Mouse (Mus musculus) spleen, embryonic (tissue): ENCODE data around the gene Raf1.

Experiments used
- CTCF ChIA-PET: fragments of 350-600 bp; sonication (Branson Sonifier 250); formaldehyde crosslinking; loops from one replicate; lab custom pipeline; 2022; lab: Charles Lee

The Raf1 gene

GRCm38 (mm10) chr6:115676452-115677128 lies at the start of gene Raf1:
Raf1 (minus strand) TSS chr6:115676635.
- CTCF ChIA-PET, result interaction anchor here (0.6 kb wide), 1 partner anchor 487 kb away, joined by 3 read pairs; no protein-coding TSS in a partner anchor

- CTCF ChIA-PET, result no interaction called here
Measured at GRCm38 (mm10) chr6:115722246-115722645, 45.8 kb upstream of the Raf1 start.

GRCm38 (mm10) chr6:115717715-115718558 lies 41.5 kb upstream of the Raf1 start:
- CTCF ChIA-PET, result interaction anchor here (1.4 kb wide), 1 partner anchor 182 kb away, joined by 3 read pairs; no protein-coding TSS in a partner anchor

- CTCF ChIA-PET, result no interaction called here
Measured at GRCm38 (mm10) chr6:115717101-115717652, 40.7 kb upstream of the Raf1 start.

- CTCF ChIA-PET, result interaction anchor here (0.5 kb wide), 1 partner anchor 37 kb away, joined by 7 read pairs; no protein-coding TSS in a partner anchor
Measured at GRCm38 (mm10) chr6:115711261-115711660, 34.8 kb upstream of the Raf1 start.

DNA sequence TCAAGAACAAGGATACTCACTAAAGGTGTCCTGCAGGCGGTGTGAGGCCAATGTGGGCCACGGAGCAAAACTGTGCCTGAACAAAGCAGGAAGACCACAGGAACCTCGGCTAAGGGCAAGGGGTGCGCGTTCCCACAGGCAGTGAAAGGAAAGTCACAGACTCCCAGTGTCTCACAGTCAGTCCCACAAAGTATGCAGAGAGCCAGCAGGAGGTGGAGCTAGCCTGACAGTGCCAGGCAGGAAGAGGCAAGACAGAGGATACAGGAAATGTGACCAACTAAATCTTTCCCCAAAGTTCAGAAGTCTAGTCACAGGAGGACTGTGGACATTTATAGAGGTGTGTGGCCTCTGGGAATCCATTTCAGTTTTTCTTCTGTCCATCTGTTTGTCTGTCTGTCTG lies 26.5 kb upstream of the Raf1 start:
- CTCF ChIA-PET, result no interaction called here

DNA sequence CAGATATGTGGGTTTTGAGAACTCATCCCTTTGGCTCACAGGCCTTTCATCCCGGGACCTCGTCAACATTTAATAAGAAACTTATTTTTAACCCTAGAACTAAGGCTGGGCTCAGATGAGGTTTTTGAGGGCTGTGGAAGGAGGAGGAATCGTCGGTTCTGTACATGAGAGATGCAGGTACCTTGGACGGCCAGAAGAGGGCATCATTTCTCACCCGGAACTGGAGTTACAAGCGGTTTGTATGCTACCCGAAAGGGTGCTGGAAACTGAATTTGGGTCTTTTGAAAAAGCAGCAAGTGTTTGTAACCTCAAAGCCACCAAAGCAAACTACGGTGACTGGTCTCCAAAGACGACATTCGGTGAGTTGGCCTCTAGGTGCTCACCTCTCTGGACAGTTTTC lies 24.9 kb upstream of the Raf1 start:
- CTCF ChIA-PET, result interaction anchor here (1.1 kb wide), 1 partner anchor 14 kb away, joined by 3 read pairs; no protein-coding TSS in a partner anchor

DNA sequence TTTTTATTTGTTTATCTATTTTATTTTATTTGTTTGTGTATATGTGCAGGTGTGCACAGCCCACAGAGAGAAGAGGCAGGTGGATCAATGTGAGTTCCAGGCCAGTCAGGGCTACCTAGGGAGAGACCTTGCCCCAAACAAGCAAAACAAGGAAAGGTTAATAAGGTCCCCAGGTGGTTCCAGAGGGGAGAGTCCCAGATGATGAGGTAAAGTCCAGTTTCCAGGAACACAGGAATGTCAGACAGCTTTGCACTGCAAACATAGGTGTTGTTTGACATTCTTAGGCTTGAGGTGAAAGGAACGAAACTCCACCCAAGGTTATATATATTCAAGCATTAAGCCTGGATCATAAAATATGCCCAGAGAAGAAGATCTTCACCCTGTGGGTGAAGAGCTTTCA lies 24.3 kb upstream of the Raf1 start:
- CTCF ChIA-PET, result interaction anchor here (0.6 to 1.1 kb wide), 2 partner anchors 14 to 612 kb away, joined by 3 read pairs; no protein-coding TSS in a partner anchor

- CTCF ChIA-PET, result no interaction called here
Measured at GRCm38 (mm10) chr6:115698699-115699098, 22.3 kb upstream of the Raf1 start.

DNA sequence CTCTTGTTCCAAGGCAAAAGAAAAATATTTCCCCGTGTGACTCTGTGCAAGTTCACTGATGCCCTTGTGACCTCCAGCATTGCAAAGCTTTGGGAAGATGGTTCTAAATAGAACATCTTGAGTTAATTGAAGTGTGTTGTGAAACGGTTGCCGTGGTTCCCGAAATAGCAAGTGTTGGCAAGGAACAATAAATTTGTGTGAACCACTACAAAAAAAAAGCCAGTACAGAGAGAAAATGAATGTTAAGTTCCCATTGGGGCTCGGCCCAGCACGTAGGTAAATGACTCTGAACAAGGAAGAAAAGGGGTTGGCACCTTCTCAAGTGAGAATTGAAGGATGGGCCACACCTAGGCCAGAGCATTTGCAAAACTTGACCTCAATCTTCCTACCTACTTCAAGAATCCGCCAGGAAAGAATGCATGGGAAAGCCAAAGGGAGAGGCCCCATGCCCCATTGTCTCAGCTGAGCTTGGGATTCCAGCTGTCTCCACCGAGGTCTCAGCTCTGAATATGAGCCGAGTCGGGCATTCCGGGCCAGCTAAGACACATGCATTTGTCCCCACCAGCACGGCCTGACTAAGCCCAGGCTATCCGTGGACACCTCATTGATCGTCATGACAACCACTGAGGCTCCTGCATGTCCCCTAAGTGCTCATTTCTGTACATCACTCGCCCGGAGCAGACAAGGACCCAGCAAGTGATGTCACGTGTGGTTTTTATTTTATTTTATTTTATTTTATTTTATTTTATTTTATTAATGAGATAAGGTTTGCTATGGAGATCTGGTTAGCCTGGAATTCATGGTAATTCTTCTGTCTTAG lies 21.5 kb upstream of the Raf1 start:
- CTCF ChIA-PET, result no interaction called here

- CTCF ChIA-PET, result no interaction called here
Measured at GRCm38 (mm10) chr6:115696707-115697215, 20.3 kb upstream of the Raf1 start.

DNA sequence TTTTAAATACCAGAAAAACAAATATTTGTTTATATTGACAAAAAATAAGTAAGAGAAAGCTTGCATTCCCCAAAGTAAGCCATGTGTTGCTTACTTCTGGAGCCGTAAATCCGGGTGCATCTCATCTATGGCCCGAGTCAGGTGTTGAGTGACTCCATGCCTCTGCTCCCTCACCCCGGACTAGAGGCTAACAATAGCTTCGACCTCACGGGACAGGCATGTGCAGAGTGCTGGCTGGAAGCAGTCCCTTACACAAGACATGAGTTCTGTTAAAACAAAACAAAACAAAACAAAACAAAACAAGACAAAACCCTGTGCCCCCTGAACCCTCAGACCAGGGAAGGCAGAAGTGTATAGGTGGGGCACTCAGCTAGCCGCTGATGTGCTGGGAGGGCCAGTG lies 18.7 kb upstream of the Raf1 start:
- CTCF ChIA-PET, result no interaction called here

- CTCF ChIA-PET, result no interaction called here
Measured at GRCm38 (mm10) chr6:115694441-115694842, 18.0 kb upstream of the Raf1 start.

DNA sequence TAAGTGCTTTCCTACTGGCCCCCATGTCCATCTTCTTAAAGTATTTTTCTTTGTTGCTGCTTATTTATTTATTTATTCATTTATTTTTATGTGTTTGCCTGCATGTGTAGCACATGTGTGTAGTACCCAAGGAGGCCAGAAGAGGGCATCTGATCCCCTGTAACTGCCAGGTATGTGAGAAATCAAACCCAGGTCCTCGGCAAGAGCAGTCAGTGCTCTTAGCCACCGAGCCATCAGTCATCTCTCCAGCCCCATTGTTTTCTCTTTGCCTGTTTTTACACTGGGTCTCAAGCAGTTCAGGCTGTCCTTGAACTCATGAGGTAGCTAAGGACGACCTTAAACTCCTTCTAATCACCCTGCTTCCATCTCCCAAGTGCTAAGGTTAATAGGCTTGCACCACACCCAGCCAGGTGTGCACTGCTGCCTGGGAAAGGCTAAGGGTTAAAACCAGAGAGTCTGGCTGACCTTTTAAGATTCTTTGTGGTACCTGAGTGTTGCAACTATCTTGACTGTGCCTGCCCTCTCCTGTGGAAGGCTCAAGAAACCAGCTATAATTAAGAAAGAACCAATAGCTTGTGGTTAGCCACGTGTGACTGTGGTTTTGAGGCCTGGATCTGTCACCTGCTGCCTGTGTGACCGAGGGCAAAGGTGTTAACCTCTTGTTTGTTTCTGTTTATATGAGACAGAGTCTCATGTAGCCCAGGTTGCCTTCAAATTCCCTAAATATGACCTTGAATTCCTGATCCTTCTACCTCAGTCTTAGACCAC lies 16.7 kb upstream of the Raf1 start:
- CTCF ChIA-PET, result interaction anchor here (0.6 to 1.1 kb wide), 2 partner anchors 10 to 609 kb away, joined by 3 to 4 read pairs; no protein-coding TSS in a partner anchor

DNA sequence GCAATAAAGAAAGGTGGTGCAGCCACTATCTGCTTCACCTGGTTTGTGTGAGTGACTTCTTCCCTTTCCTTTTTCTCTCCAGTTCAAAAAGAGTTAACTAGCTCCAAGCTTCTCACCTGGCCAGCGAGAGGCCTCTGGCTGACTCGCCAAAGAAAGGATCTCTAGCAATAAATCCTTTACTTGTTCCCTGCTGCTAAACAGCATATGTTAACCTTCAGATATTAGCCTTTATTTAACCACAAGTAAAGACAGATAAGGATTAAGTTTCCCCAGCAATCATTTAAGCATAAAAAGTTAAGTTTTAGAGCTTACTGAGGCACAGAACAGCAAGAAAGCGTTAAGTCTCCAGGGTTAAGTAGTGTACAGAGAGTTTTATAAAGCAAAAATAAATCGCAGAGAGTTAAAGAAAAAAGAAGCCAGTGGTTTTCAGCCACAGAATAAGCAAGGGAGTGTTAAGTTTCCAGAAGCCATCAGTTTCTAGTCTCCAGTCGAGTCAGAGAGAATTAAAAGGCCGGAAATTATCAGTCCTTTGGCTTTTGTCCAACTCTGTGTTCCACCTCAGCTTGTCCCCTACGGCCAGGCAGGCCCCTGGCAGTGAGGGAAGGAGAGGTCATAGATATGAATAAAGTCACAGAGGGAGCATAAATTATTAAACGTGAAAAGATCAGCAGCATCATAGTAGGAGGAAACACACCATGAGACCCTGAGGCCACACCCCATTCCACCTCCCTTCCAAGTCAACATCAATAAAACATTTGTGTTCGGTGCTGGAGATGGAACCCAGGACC lies 15.9 kb upstream of the Raf1 start:
- CTCF ChIA-PET, result no interaction called here

DNA sequence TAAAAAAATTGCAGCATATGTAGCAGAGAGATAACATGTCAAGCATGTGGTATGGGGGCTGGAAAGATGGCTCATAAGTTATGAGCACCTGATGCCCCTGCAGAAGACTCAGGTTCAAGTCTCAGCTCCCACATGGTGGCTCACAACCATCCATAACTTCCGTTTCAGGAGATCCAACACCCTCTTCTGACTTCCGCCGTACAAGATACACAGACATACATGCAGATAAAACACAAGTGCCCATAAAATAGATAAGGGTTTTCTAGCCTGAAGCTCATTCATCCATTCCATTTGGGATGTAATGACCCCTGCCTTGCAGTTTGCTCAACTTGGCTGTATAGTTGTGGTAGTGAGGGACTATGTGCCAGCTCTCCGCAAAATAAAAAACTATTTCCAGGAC lies 13.7 kb upstream of the Raf1 start:
- CTCF ChIA-PET, result interaction anchor here (0.7 kb wide), 1 partner anchor 66 kb away, joined by 17 read pairs; no protein-coding TSS in a partner anchor

- CTCF ChIA-PET, result no interaction called here
Measured at GRCm38 (mm10) chr6:115688589-115688988, 12.2 kb upstream of the Raf1 start.

GRCm38 (mm10) chr6:115687753-115688152 lies 11.3 kb upstream of the Raf1 start:
- CTCF ChIA-PET, result interaction anchor here (0.6 kb wide), 2 partner anchors 17 to 497 kb away, joined by 3 to 4 read pairs; no protein-coding TSS in a partner anchor
